Mouse (Mus musculus) CD8-positive naive resting alpha-beta T cell, adult 57 days (primary cell): ENCODE results near the gene Batf2. TPM values are rescaled to one million over a fixed set of nuclear protein-coding genes. Genes with fewer than 3 reads are reported as not detected.

Experiments
- total RNA-seq: library from RNA; stranded (reverse); gene quantifications from one replicate; pipeline ENCODE4 v1.2.4, GENCODE M21; 2023

Gene Batf2
- not detected for total RNA-seq

GRCm38 (mm10) chr19:6140678-6141393 lies at the start of gene Batf2:
Batf2 (plus strand) TSS chr19:6140983.

GRCm38 (mm10) chr19:6094119-6094518 lies 46.7 kb upstream of the Batf2 start, which contains the start of gene AC131692.1:
AC131692.1 (plus strand) TSS chr19:6094419.

DNA sequence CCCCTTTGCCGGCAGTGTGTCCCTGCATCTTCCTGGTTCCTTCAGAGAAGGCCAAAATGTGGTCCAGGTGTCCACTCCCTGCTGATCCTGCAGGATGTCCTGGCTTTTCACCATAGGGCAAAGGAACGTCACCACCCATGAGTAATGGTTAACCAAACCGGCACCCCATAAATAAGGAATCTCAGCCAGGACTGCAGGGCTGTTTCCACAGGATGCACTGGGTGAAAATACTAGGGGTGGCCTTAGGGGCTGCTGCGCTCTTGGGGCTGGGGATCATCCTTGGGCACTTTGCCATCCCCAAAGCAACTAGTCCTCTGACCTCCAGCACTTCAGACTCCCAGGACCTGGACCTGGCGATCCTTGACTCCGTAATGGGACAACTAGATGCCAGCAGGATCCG lies 35.2 kb upstream of the Batf2 start, which contains the start of gene Naaladl1:
Gene Naaladl1 (plus strand): TSS at position 197 of the 400 bp plus-strand sequence.

DNA sequence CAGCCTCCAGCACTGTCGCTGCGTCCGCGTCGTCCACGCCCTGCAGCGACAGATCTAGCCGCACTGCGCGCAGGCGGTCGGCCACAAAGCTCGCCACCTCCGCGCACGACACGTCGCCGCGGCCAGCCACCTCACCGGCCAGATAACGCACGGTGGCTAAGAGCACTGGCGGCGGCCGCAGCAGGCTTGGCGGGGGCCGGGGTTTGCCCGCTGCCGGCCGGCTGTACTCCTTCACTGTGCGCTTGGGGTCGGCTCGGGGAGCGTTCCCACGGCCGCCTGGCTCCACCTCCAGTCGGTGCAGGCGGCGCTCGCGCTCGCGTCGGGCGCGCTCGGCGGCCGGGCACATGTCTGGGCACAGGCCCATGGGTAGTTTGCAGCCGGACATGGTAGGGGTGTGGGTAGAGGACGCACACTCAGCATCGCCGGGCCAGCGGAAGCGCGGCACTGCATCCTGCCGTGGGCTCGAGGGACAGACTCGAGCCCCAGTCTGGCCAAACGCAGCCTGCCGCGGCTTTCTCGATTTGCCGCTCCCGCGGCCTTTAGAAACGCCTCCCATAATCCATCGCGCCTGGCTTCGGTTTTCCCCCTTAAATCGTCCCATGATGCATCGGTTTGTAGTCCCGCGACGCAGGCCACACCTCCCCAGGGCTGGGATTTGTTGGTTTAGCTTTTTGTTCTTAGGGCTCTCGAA lies 22.7 kb upstream of the Batf2 start, which contains the start of gene Sac3d1:
Gene Sac3d1 (minus strand): TSS at position 665 of the 691 bp plus-strand sequence.

DNA sequence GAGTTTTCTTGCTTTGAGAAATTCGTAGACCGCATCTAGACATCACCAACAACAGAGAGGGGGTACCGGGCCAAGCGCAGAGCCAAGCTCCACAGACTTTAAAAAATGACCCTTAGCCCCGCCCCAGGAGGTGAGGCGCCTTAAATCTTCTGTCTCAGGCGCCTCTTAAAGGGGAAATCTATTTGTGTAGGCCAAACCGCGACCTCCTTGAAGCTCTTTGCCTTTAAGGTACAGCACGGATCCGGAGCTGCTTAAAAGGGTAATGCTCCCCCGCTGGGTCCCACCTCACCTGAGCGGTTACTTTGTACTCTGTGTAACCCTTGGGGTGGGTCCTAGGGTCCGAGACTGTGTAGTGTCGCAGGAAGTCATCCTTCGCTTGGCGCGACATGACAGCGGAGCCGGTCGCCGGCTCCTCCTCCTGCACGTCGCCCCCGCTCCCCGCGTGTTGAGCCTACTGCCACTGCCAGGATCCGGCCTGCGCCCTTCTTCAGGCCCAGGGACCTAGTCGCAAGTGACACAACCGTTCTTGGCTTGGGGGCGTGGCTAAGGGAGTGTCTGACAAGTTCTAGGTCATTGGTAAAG lies 12.9 kb upstream of the Batf2 start, which contains the start of gene Snx15:
Gene Snx15 (minus strand): TSS at position 545 of the 582 bp plus-strand sequence.

DNA sequence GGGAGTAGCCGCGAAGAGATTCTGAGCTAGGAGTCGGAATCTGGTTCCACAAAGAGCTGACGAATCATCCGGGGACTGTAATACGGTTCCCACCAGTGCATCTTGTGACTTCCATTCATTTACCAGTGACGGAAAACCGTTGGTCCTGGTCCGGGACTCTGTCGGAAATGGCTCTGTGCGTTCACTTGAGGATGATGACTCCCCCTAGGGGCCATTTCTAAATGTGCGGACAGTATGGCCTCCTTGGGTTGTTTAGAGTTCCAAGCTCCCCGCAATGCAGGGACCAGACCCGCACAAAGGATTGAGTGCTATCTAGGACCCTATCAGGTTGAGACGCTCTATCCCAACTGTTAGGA lies 589 bp downstream of the Batf2 start, which contains the start of gene Arl2:
Gene Arl2 (minus strand): TSS at position 155 of the 356 bp plus-strand sequence.

GRCm38 (mm10) chr19:6184131-6184530 lies 43.3 kb downstream of the Batf2 start, which contains the start of gene Majin:
Majin (plus strand) TSS chr19:6184388.

Other genes with a start within 250 kb of the Batf2 start
- 1.7 TPM for gene Tigd3, start 246.8 kb upstream of the Batf2 start, total RNA-seq
- 147 TPM for gene Dpf2, start 228.0 kb upstream of the Batf2 start, total RNA-seq
- 0.67 TPM for gene Cdc42ep2, start 216.2 kb upstream of the Batf2 start, total RNA-seq
- gene Pola2, start 176.8 kb upstream of the Batf2 start, total RNA-seq: 63.5 TPM
- gene Slc22a20, start 154.8 kb upstream of the Batf2 start, total RNA-seq: not detected
- gene Capn1, start 125.1 kb upstream of the Batf2 start, total RNA-seq: 143 TPM
- gene Syvn1, start 94.4 kb upstream of the Batf2 start, total RNA-seq: 46.9 TPM
- 18.0 TPM for gene Mrpl49, start 83.2 kb upstream of the Batf2 start, total RNA-seq
- gene Fau, start 83.1 kb upstream of the Batf2 start, total RNA-seq: 3,401 TPM
- gene Znhit2, start 79.8 kb upstream of the Batf2 start, total RNA-seq: 11.9 TPM
- gene Tm7sf2, start 72.6 kb upstream of the Batf2 start, total RNA-seq: 18.8 TPM
- gene Vps51, start 63.8 kb upstream of the Batf2 start, total RNA-seq: 110 TPM
- not detected for gene Tmem262, start 61.0 kb upstream of the Batf2 start, total RNA-seq
- not detected for gene Gm28374, start 58.7 kb upstream of the Batf2 start, total RNA-seq
- 44.0 TPM for gene Zfpl1, start 56.0 kb upstream of the Batf2 start, total RNA-seq
- 0.89 TPM for gene Cdca5, start 56.0 kb upstream of the Batf2 start, total RNA-seq
- gene AC131692.1, start 46.6 kb upstream of the Batf2 start, total RNA-seq: not detected
- gene Naaladl1, start 35.2 kb upstream of the Batf2 start, total RNA-seq: not detected
- 9.6 TPM for gene Sac3d1, start 22.3 kb upstream of the Batf2 start, total RNA-seq
- gene Snx15, start 12.7 kb upstream of the Batf2 start, total RNA-seq: 32.0 TPM
- 26.0 TPM for gene Arl2, start 565 bp downstream of the Batf2 start, total RNA-seq
- not detected for gene Majin, start 43.4 kb downstream of the Batf2 start, total RNA-seq
- gene Gpha2, start 85.4 kb downstream of the Batf2 start, total RNA-seq: not detected
- gene Ppp2r5b, start 94.9 kb downstream of the Batf2 start, total RNA-seq: 21.7 TPM
- 156 TPM for gene Atg2a, start 100.7 kb downstream of the Batf2 start, total RNA-seq
- 86.5 TPM for gene Ehd1, start 135.7 kb downstream of the Batf2 start, total RNA-seq
- 9.1 TPM for gene Cdc42bpg, start 165.5 kb downstream of the Batf2 start, total RNA-seq
- gene Men1, start 194.0 kb downstream of the Batf2 start, total RNA-seq: 46.4 TPM
- 585 TPM for gene Map4k2, start 200.2 kb downstream of the Batf2 start, total RNA-seq
- gene Sf1, start 222.7 kb downstream of the Batf2 start, total RNA-seq: 936 TPM
- 20.2 TPM for gene Pygm, start 243.4 kb downstream of the Batf2 start, total RNA-seq